Mouse (Mus musculus): ENCODE data around the gene Pla2g15. TPM values are rescaled to one million over a fixed set of nuclear protein-coding genes. Genes with fewer than 3 reads are reported as not detected.
"Not testable (repeated sequence)": the region's sequence is repeated elsewhere in the genome, so short reads cannot be mapped to it uniquely, and the experiment has no call there.

Pla2g15 gene
- polyA plus RNA-seq, 1 experiment from 2014 or later, result 18.4 TPM

- H3K4me1 ChIP-seq, result peaks cover 6% of the 10 kb centered on the region; the same call in 1 of the 2 replicates
- peaks cover 12% of the 10 kb centered on the region for H3K36me3 ChIP-seq
- H3K27ac ChIP-seq, result no peak overlapping the region
- H3K9me3 ChIP-seq, result no peaks in the 10 kb centered on the region
- no peak overlapping the region for H3K4me3 ChIP-seq
- no peak overlapping the region for H3K4me2 ChIP-seq (replicated peaks)
- no peaks in the 10 kb centered on the region for H3K27me3 ChIP-seq (replicated peaks)
- no peak overlapping the region for H3K9ac ChIP-seq
- 82% methylated on average over 1 of the region's 1 CpGs for WGBS
- ATAC-seq (ENCODE audit: low FRiP score, low read depth), result no peak
Measured at GRCm38 (mm10) chr8:106177594-106177993, 27.4 kb downstream of the Pla2g15 start.

GRCm38 (mm10) chr8:106178428-106178827, 28.2 kb downstream of the Pla2g15 start:
- no peak overlapping the region for H3K9ac ChIP-seq
- 91% methylated on average over 2 of the region's 2 CpGs for WGBS
- no peak overlapping the region for H3K27ac ChIP-seq
- no peak overlapping the region for H3K4me2 ChIP-seq (replicated peaks)
- H3K27me3 ChIP-seq (replicated peaks), result no peaks in the 10 kb centered on the region
- peaks cover 6% of the 10 kb centered on the region; the same call in 1 of the 2 replicates for H3K4me1 ChIP-seq
- ATAC-seq (ENCODE audit: low FRiP score, low read depth), result no peak
- H3K9me3 ChIP-seq, result no peaks in the 10 kb centered on the region
- H3K4me3 ChIP-seq, result no peak overlapping the region
- H3K36me3 ChIP-seq, result peaks cover 12% of the 10 kb centered on the region

GRCm38 (mm10) chr8:106185628-106186270, 35.5 kb downstream of the Pla2g15 start:
- Histone ChIP-seq H3K4me1 (no peaks in the 10 kb centered on the region), H3K36me3 (peaks cover 34% of the 10 kb centered on the region), H3K9ac (no peak overlapping the region), H3K9me3 (no peaks in the 10 kb centered on the region), H3K27ac (no peak overlapping the region), H3K4me3 (no peak overlapping the region), H3K4me2 (replicated peaks) (no peak overlapping the region), H3K27me3 (replicated peaks) (no peaks in the 10 kb centered on the region)
- ATAC-seq (ENCODE audit: low FRiP score, low read depth), result no peak
- 90% methylated on average over 8 of the region's 8 CpGs for WGBS

DNA sequence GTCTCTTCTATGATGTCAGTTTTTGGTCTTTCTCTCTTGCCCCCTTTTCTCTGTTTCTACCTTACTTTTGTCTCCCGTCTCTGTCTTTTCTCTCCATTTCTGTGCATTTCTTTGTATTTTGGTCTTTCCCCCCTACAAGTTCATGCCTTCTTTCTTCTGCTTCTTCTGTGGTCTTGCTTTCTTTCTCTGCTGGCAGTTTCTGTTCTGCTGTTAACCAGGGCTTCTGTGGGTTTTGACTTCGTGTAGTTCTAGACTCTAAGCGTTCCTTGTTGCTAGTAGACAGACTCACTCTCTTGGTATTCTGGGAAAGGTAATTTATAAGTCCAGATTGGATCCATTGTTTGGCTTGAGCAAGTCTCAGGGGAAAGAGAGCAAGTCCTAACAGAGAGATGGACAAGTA, 36.2 kb downstream of the Pla2g15 start:
- no peak overlapping the region for H3K27ac ChIP-seq
- H3K4me2 ChIP-seq (replicated peaks), result no peak overlapping the region
- no peaks in the 10 kb centered on the region for H3K27me3 ChIP-seq (replicated peaks)
- WGBS, result 93% methylated on average over 3 of the region's 3 CpGs
- H3K36me3 ChIP-seq, result peaks cover 39% of the 10 kb centered on the region
- no peak for ATAC-seq (ENCODE audit: low FRiP score, low read depth)
- H3K9me3 ChIP-seq, result no peaks in the 10 kb centered on the region
- H3K4me1 ChIP-seq, result no peaks in the 10 kb centered on the region
- H3K9ac ChIP-seq, result no peak overlapping the region
- H3K4me3 ChIP-seq, result no peak overlapping the region

- H3K27ac ChIP-seq, result no peak overlapping the region
- H3K4me3 ChIP-seq, result no peak overlapping the region
- H3K9me3 ChIP-seq, result no peaks in the 10 kb centered on the region
- WGBS, result 94% methylated on average over 4 of the region's 4 CpGs
- H3K36me3 ChIP-seq, result peaks cover 64% of the 10 kb centered on the region
- no peak overlapping the region for H3K4me2 ChIP-seq (replicated peaks)
- no peaks in the 10 kb centered on the region for H3K27me3 ChIP-seq (replicated peaks)
- ATAC-seq (ENCODE audit: low FRiP score, low read depth), result no peak
- H3K9ac ChIP-seq, result no peak overlapping the region
- H3K4me1 ChIP-seq, result no peaks in the 10 kb centered on the region
Measured at GRCm38 (mm10) chr8:106189162-106189561, 39.0 kb downstream of the Pla2g15 start.

DNA sequence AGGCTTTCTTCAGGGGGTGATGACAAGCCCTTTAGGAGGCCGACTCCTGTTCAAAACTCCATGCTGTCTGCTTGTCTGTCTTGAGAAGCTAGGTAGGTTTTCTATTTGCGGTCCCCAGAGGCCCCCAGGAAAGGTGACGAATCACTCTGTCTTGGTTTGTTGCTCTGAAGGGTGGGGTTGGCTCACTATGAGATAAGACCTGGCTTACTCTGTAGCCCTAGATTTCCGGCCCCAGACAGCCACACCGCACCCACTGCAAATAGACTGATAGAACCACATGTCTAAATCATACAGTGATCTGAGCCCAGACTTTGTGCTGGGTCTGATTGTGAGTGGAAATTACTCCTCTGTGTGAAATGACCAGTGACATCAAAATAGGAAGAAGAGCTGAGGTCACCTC, 41.4 kb downstream of the Pla2g15 start:
- no peak for ATAC-seq (ENCODE audit: low FRiP score, low read depth)
- no peaks in the 10 kb centered on the region for H3K4me1 ChIP-seq
- no peak overlapping the region for H3K27ac ChIP-seq
- WGBS, result 95% methylated on average over 5 of the region's 5 CpGs
- no peaks in the 10 kb centered on the region for H3K9me3 ChIP-seq
- peaks cover 77% of the 10 kb centered on the region for H3K36me3 ChIP-seq
- no peak overlapping the region for H3K4me2 ChIP-seq (replicated peaks)
- H3K4me3 ChIP-seq, result no peak overlapping the region
- no peak overlapping the region for H3K9ac ChIP-seq
- no peaks in the 10 kb centered on the region for H3K27me3 ChIP-seq (replicated peaks)

DNA sequence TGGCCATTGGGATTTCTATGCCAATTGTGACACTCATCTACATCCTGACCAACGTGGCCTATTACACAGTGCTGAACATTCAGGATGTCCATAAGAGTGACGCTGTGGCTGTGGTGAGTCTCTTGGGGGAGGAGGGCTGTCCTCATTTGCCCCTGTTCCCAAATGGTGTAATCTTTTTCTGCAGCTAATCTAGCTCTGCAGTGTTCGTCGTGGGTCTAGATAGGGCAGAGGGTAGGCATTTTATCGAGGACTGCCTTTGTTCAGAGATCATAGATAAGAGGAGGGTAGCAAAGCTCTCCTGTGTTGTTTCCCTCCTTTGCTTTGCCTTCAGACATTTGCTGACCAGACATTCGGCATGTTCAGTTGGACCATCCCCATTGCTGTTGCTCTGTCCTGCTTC, 43.0 kb downstream of the Pla2g15 start:
- H3K36me3 ChIP-seq, result peaks cover 71% of the 10 kb centered on the region

DNA sequence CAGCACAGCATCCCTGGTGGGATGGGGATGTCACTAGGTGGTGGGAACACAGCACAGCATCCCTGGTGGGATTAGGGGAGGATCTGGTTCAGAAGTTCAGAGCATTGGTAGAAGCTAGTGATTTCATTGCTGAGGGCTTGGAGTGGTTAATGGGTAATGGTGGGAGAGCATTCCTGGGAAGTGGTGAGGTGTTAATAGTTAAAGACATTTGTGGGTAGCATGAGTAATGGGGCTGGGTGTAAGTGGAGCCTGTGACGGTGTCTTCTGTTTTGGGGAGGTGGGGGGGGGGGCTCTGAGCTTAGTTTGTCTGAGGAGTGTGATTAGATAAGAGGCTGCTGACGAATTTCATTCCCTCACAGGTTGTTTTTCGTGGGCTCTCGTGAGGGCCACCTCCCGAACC, 43.9 kb downstream of the Pla2g15 start:
- no peak for ATAC-seq (ENCODE audit: low FRiP score, low read depth)
- 89% methylated on average over 5 of the region's 5 CpGs for WGBS
- no peaks in the 10 kb centered on the region for H3K27me3 ChIP-seq (replicated peaks)
- H3K4me2 ChIP-seq (replicated peaks), result no peak overlapping the region
- H3K9me3 ChIP-seq, result no peaks in the 10 kb centered on the region
- H3K27ac ChIP-seq, result no peak overlapping the region
- no peak overlapping the region for H3K9ac ChIP-seq
- peaks cover 72% of the 10 kb centered on the region for H3K36me3 ChIP-seq
- no peaks in the 10 kb centered on the region for H3K4me1 ChIP-seq
- no peak overlapping the region for H3K4me3 ChIP-seq

More for the DNA sequence above, 43.0 kb downstream of the Pla2g15 start:
- no peaks in the 10 kb centered on the region for H3K27me3 ChIP-seq (replicated peaks)
- H3K9me3 ChIP-seq, result no peaks in the 10 kb centered on the region
- H3K4me3 ChIP-seq, result no peak overlapping the region
- H3K4me1 ChIP-seq, result no peaks in the 10 kb centered on the region
- no peak overlapping the region for H3K4me2 ChIP-seq (replicated peaks)
- H3K27ac ChIP-seq, result no peak overlapping the region
- ATAC-seq (ENCODE audit: low FRiP score, low read depth), result no peak
- WGBS, result 89% methylated on average over 6 of the region's 6 CpGs
- no peak overlapping the region for H3K9ac ChIP-seq

- H3K36me3 ChIP-seq, result peaks cover 77% of the 10 kb centered on the region
- no peak for ATAC-seq (ENCODE audit: low FRiP score, low read depth)
Measured at GRCm38 (mm10) chr8:106198741-106199140, 48.5 kb downstream of the Pla2g15 start.

DNA sequence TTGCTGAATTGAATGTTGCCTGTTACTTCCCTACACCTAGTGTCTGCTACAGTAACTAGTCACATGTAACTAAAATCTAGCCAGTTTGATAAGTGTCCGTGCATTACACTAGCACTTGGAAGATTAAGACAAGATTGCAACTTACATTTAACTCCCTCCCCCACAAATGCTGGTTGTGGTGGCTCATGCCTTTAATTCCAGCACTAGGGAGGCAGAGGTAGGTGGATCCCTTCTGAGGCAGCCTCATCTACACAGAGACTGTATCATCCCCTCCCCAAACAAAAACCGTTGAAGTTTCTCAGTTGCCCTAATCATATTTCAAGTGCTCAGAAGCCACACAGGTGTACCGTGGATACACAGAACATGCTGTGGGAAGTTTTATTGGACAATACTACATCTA, 49.4 kb downstream of the Pla2g15 start:
- H3K36me3 ChIP-seq, result peaks cover 75% of the 10 kb centered on the region
- not testable (repeated sequence) for H3K27me3 ChIP-seq (replicated peaks); H3K9ac ChIP-seq; H3K9me3 ChIP-seq; ATAC-seq (ENCODE audit: low FRiP score, low read depth); H3K27ac ChIP-seq; H3K4me1 ChIP-seq; H3K4me3 ChIP-seq; H3K4me2 ChIP-seq (replicated peaks)
- WGBS, result 91% methylated on average over 3 of the region's 3 CpGs

More at GRCm38 (mm10) chr8:106198741-106199140, 48.5 kb downstream of the Pla2g15 start:
- Histone ChIP-seq H3K4me1 (no peaks in the 10 kb centered on the region), H3K27me3 (replicated peaks) (no peaks in the 10 kb centered on the region), H3K9me3 (no peaks in the 10 kb centered on the region), H3K27ac (no peak overlapping the region), H3K9ac (no peak overlapping the region), H3K4me3 (no peak overlapping the region), H3K4me2 (replicated peaks) (no peak overlapping the region)
- WGBS, result 27% methylated on average over 1 of the region's 1 CpGs

DNA sequence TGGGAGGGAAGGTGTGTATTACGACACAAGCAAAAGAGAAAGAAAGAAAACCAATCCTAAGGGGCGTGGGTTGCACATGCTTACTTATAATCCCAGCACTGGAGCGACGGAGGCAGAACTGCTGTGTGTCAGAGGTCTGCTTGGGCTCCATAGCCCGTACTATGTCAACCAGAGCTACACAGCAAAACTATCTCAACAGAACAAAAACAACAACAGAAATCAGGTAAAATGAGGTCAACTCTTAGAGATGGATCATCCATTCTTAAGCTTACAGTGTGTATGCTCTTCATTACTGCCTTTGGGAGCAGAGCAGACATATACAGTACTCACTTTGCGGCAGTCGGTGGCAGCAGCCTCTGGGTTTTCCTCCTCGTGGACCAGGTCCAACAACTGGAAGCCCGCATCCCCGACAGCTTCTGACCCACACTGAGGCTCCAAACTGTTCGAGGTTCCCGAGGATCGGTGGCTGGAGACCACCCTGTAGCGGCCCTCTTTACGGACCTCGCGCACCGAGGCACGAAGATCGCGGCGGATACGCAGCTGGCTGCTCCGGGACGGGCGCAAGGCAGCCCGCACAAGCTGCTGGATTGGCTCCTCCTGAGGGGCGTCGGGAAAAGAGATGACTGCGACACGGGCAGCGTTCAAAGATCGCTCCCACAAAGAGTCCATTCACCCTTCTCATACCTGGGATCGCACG, 60.0 kb downstream of the Pla2g15 start:
- H3K4me2 ChIP-seq (replicated peaks), result peak overlapping the region; percentile 81
- peaks cover 37% of the 10 kb centered on the region for H3K36me3 ChIP-seq
- under 1% methylated on average over 35 of the region's 35 CpGs for WGBS
- peak overlapping the region; percentile 84 for H3K9ac ChIP-seq
- H3K9me3 ChIP-seq, result no peaks in the 10 kb centered on the region
- H3K4me1 ChIP-seq, result peaks cover 11% of the 10 kb centered on the region
- peak; percentile 83 for ATAC-seq (ENCODE audit: low FRiP score, low read depth)
- H3K27ac ChIP-seq, result peak overlapping the region; percentile 71
- H3K27me3 ChIP-seq (replicated peaks), result no peaks in the 10 kb centered on the region
- peak overlapping the region; percentile 73 for H3K4me3 ChIP-seq

- Histone ChIP-seq H3K9me3 (no peaks in the 10 kb centered on the region), H3K4me1 (peaks cover 11% of the 10 kb centered on the region), H3K4me3 (peak within 1 kb of the TSS; percentile 73), H3K27ac (peak within 1 kb of the TSS; percentile 71), H3K9ac (peak within 1 kb of the TSS; percentile 84), H3K36me3 (peaks cover 38% of the 10 kb centered on the region), H3K27me3 (replicated peaks) (no peaks in the 10 kb centered on the region), H3K4me2 (replicated peaks) (peak within 1 kb of the TSS; percentile 81)
- WGBS, result under 1% methylated on average over 52 of the region's 52 CpGs
- peak; percentile 99 for ATAC-seq (ENCODE audit: low FRiP score, low read depth)
Measured at GRCm38 (mm10) chr8:106210821-106211345, 60.7 kb downstream of the Pla2g15 start, which contains the start of the genes Slc7a6os and Prmt7. Gene Slc7a6os (minus strand): TSS chr8:106210935. Gene Prmt7 (plus strand): TSS chr8:106210936.
